In genomic region chr8:117159031-117159430, GRCm38 (mm10) we compare ENCODE assay signal across 8 mouse cellular contexts. TPM values are rescaled to one million over a fixed set of nuclear protein-coding genes. Genes with fewer than 3 reads are reported as not detected.
DNase-seq lines count a peak whose midpoint lies in the region; ATAC-seq and TF ChIP-seq lines count a peak whose summit lies in the region.

No protein-coding gene starts in this region.

- H3K4me3 ChIP-seq in embryonic facial prominence, embryonic 14.5 days (ENCODE audit: low read depth, low read length): peak overlapping the region; percentile 95
- H3K4me3 ChIP-seq in kidney, postnatal 0 days (replicated peaks; ENCODE audit: low read depth, low read length): peak overlapping the region; percentile 90; the same call in 1 of the 2 replicates
- H3K4me3 ChIP-seq in neural tube, embryonic 12.5 days: peak overlapping the region; percentile 89

- H3K27me3 ChIP-seq in embryonic facial prominence, embryonic 14.5 days (replicated peaks; ENCODE audit: control insufficient read depth, insufficient read depth, low read length): no peaks in the 10 kb centered on the region
- H3K27me3 ChIP-seq in kidney, postnatal 0 days (ENCODE audit: insufficient read depth, low read length): no peaks in the 10 kb centered on the region
- H3K27me3 ChIP-seq in neural tube, embryonic 12.5 days (replicated peaks): no peaks in the 10 kb centered on the region

- peak overlapping the region; percentile 77 for H3K4me2 ChIP-seq in embryonic facial prominence, embryonic 14.5 days (ENCODE audit: low read depth, low read length)
- H3K4me2 ChIP-seq in kidney, postnatal 0 days (ENCODE audit: low read length): peak overlapping the region; percentile 94
- peak overlapping the region; percentile 94 for H3K4me2 ChIP-seq in neural tube, embryonic 12.5 days (replicated peaks)

- no peak for ATAC-seq in embryonic facial prominence, embryonic 14.5 days (ENCODE audit: low read depth)
- no peak for ATAC-seq in kidney, postnatal 0 days (replicated peaks; ENCODE audit: low FRiP score, low read depth)
- ATAC-seq in neural tube, embryonic 12.5 days (ENCODE audit: low FRiP score, low read depth): no peak

- H3K4me1 ChIP-seq in embryonic facial prominence, embryonic 14.5 days (ENCODE audit: control insufficient read depth, insufficient read depth, low read length): peaks cover 16% of the 10 kb centered on the region
- H3K4me1 ChIP-seq in kidney, postnatal 0 days (replicated peaks; ENCODE audit: insufficient read depth, low read length): peaks cover 4% of the 10 kb centered on the region; the same call in 1 of the 2 replicates
- H3K4me1 ChIP-seq in neural tube, embryonic 12.5 days: peaks cover 21% of the 10 kb centered on the region

- H3K36me3 ChIP-seq in embryonic facial prominence, embryonic 14.5 days (ENCODE audit: control insufficient read depth, insufficient read depth, low read length): no peaks in the 10 kb centered on the region
- H3K36me3 ChIP-seq in kidney, postnatal 0 days (ENCODE audit: insufficient read depth, low read length): no peaks in the 10 kb centered on the region
- H3K36me3 ChIP-seq in neural tube, embryonic 12.5 days: no peaks in the 10 kb centered on the region

- H3K9ac ChIP-seq in embryonic facial prominence, embryonic 14.5 days (ENCODE audit: low read depth, low read length): peak overlapping the region; percentile 93
- no peak overlapping the region for H3K9ac ChIP-seq in kidney, postnatal 0 days (ENCODE audit: low read depth, low read length)
- H3K9ac ChIP-seq in neural tube, embryonic 12.5 days: 0 out of 2 replicates have a peak overlapping the region, but pooled peaks have one; percentile 14

- peak; percentile 30 to 58 for DNase-seq in kidney, adult 8-10 months
- DNase-seq in kidney, adult 18-20 months: no peak
- no peak for DNase-seq in embryonic facial prominence, embryonic 14.5 days (ENCODE audit: low spot score)
- DNase-seq in kidney, postnatal 0 days (ENCODE audit: low spot score): no peak
- no peak for DNase-seq in urinary bladder, adult 18-20 months (ENCODE audit: low spot score in 2 of 2)
- no peak for DNase-seq in left cerebral cortex, postnatal 36 days (ENCODE audit: low spot score in 2 of 2)
- no peak for DNase-seq in gastrocnemius, postnatal 25 days

- WGBS in embryonic facial prominence, embryonic 14.5 days: 57% methylated on average over 5 of the region's 5 CpGs
- WGBS in kidney, postnatal 0 days: 42% methylated on average over 5 of the region's 5 CpGs
- WGBS in neural tube, embryonic 12.5 days: 60% methylated on average over 5 of the region's 5 CpGs

- no peak overlapping the region for H3K27ac ChIP-seq in embryonic facial prominence, embryonic 14.5 days (replicated peaks; ENCODE audit: low read depth, low read length)
- no peak overlapping the region for H3K27ac ChIP-seq in kidney, postnatal 0 days
- H3K27ac ChIP-seq in neural tube, embryonic 12.5 days: no peak overlapping the region

- intact Hi-C loops in left cerebral cortex, postnatal 36 days (cut with DNase I): loop anchor here (10.0 kb wide), 1 partner anchor 164 kb away; the partner anchor contains the start of gene Gcsh

- no peaks in the 10 kb centered on the region for H3K9me3 ChIP-seq in embryonic facial prominence, embryonic 14.5 days (ENCODE audit: control insufficient read depth, low read length)
- H3K9me3 ChIP-seq in kidney, postnatal 0 days (replicated peaks; ENCODE audit: low read length): no peaks in the 10 kb centered on the region
- H3K9me3 ChIP-seq in neural tube, embryonic 12.5 days: no peaks in the 10 kb centered on the region

- no peak for TF ChIP-seq CTCF in kidney, postnatal 0 days (IDR thresholded peaks at IDR 0.05; ENCODE audit: low read depth)

RNA-seq across cellular contexts. Expression of gene Gan, which starts 1.1 kb away (rescaled TPM):
- 3.0 and 3.5 TPM in 2 replicates for polyA plus RNA-seq in embryonic facial prominence, embryonic 14.5 days (2014; fragmentation: Nextera tagmentation; extraction: Ambion mirVana)
- 1.1 and 1.2 TPM in 2 replicates for polyA plus RNA-seq in kidney, postnatal 0 days (2015; fragmentation: Nextera tagmentation; extraction: Ambion mirVana)
- 2.6 and 2.8 TPM in 2 replicates for polyA plus RNA-seq in neural tube, embryonic 12.5 days (2016; fragmentation: Nextera tagmentation; extraction: Ambion mirVana)
- 10 to 100 TPM; 16.3 to 17.0 TPM for total RNA-seq in left cerebral cortex, postnatal 36 days (2021)
- 1 to 10 TPM; 4.0 to 4.9 TPM for total RNA-seq in gastrocnemius, postnatal 25 days (2021)

Comparison
In these comparisons a context has a peak if more than half of its experiments do, and no peak if none do; other contexts are left out.
1. DNase-seq: peak in kidney, adult 8-10 months (2 of 2); none in kidney, adult 18-20 months (single experiment), embryonic facial prominence, embryonic 14.5 days (single experiment), kidney, postnatal 0 days (single experiment), urinary bladder, adult 18-20 months (0 of 2), left cerebral cortex, postnatal 36 days (0 of 2) and gastrocnemius, postnatal 25 days (single experiment).
2. Peak in every context shown above with its lines, with median percentiles within 50 percentile points of each other: H3K4me2 ChIP-seq and H3K4me3 ChIP-seq.